Mouse (Mus musculus) ES-Bruce4 (cell line): ENCODE results near the gene Glyat. TPM values are rescaled to one million over a fixed set of nuclear protein-coding genes. Genes with fewer than 3 reads are reported as not detected.

Source experiments
- H3K27ac ChIP-seq: 2 replicates; pipeline ENCODE4 v1.5.1; 2012; ENCODE audit warnings: low read length, inconsistent platforms; ENCODE audit not compliant: insufficient read depth
- H3K27me3 ChIP-seq: 2 replicates; pipeline ENCODE4 v1.6.1; 2012; ENCODE audit warnings: mild to moderate bottlenecking, low read length, inconsistent platforms; ENCODE audit not compliant: control insufficient read depth, poor library complexity, insufficient read depth, severe bottlenecking
- H3K36me3 ChIP-seq: 2 replicates; pipeline ENCODE4 v1.6.1; 2012; ENCODE audit warnings: inconsistent platforms, mild to moderate bottlenecking, low read length, moderate library complexity; ENCODE audit not compliant: control insufficient read depth, poor library complexity, insufficient read depth, severe bottlenecking
- H3K4me1 ChIP-seq: one replicate; pipeline ENCODE4 v1.8.1; 2011; ENCODE audit warnings: low read length; ENCODE audit not compliant: control insufficient read depth, insufficient read depth
- H3K4me3 ChIP-seq: 2 replicates; pipeline ENCODE4 v1.5.1; 2011; ENCODE audit warnings: low read depth, mild to moderate bottlenecking, low read length
- H3K9ac ChIP-seq: 2 replicates; pipeline ENCODE4 v1.6.1; 2012; ENCODE audit warnings: low read depth, mild to moderate bottlenecking, inconsistent platforms; ENCODE audit not compliant: poor library complexity, severe bottlenecking
- H3K9me3 ChIP-seq: replicated peaks from 2 replicates; pipeline ENCODE4 v1.6.1; 2012; ENCODE audit warnings: mild to moderate bottlenecking, low read length, inconsistent platforms; ENCODE audit not compliant: control insufficient read depth, poor library complexity, insufficient read depth, severe bottlenecking
- CTCF ChIP-seq: IDR thresholded peaks from one replicate; pipeline ENCODE4 v1.8.1; 2011; ENCODE audit warnings: low read depth, low read length
- EP300 ChIP-seq: IDR thresholded peaks from 2 replicates; pipeline ENCODE4 v1.6.1; 2011; ENCODE audit warnings: low read depth, low read length; ENCODE audit not compliant: insufficient read depth
- POLR2A ChIP-seq: IDR thresholded peaks from one replicate; pipeline ENCODE4 v1.8.1; 2011; ENCODE audit warnings: low read length; ENCODE audit not compliant: insufficient read depth
- polyA plus RNA-seq: library from polyadenylated mRNA; stranded (reverse); fragments of >200 nt; gene quantifications from 2 replicates; pipeline ENCODE4 v1.2.4, GENCODE M21; 2011; ENCODE audit warnings: low read depth; ENCODE audit not compliant: missing spikeins, insufficient read depth, insufficient read length

Gene Glyat
- polyA plus RNA-seq, 1 experiment, result not detected

- no peaks in the 10 kb centered on the region for H3K9me3 ChIP-seq
- no peak overlapping the region for H3K4me3 ChIP-seq
- H3K36me3 ChIP-seq, result no peaks in the 10 kb centered on the region
- TF ChIP-seq CTCF (no peak), EP300 (no peak), POLR2A (no peak)
- H3K27me3 ChIP-seq, result no peaks in the 10 kb centered on the region; the same call in 1 of the 2 replicates
- no peaks in the 10 kb centered on the region for H3K4me1 ChIP-seq
- H3K27ac ChIP-seq, result no peak overlapping the region
- no peak overlapping the region for H3K9ac ChIP-seq
Measured at GRCm38 (mm10) chr19:12597073-12597405, 36.1 kb upstream of the Glyat start.

GRCm38 (mm10) chr19:12598674-12599073 is 34.4 kb upstream of the Glyat start:
- no peak for TF ChIP-seq CTCF
- TF ChIP-seq POLR2A, result no peak
- TF ChIP-seq EP300, result no peak

GRCm38 (mm10) chr19:12599674-12600073 is 33.4 kb upstream of the Glyat start, which contains the start of gene Gm4952:
Gene Gm4952, plus strand, starts transcription at chr19:12599974.
- H3K4me3 ChIP-seq, result no peak within 1 kb of the TSS
- no peak for TF ChIP-seq EP300
- TF ChIP-seq CTCF, result no peak
- TF ChIP-seq POLR2A, result no peak
- no peak within 1 kb of the TSS for H3K9ac ChIP-seq
- H3K4me1 ChIP-seq, result no peaks in the 10 kb centered on the region
- H3K27ac ChIP-seq, result no peak within 1 kb of the TSS
- no peaks in the 10 kb centered on the region; the same call in 1 of the 2 replicates for H3K27me3 ChIP-seq
- H3K36me3 ChIP-seq, result no peaks in the 10 kb centered on the region
- H3K9me3 ChIP-seq, result no peaks in the 10 kb centered on the region

More at GRCm38 (mm10) chr19:12598674-12599073, 34.4 kb upstream of the Glyat start:
- Histone ChIP-seq H3K4me3 (no peak overlapping the region), H3K27ac (no peak overlapping the region), H3K9ac (no peak overlapping the region), H3K27me3 (no peaks in the 10 kb centered on the region; the same call in 1 of the 2 replicates), H3K4me1 (no peaks in the 10 kb centered on the region), H3K9me3 (no peaks in the 10 kb centered on the region), H3K36me3 (no peaks in the 10 kb centered on the region)

- Histone ChIP-seq H3K9ac (no peak overlapping the region), H3K4me3 (no peak overlapping the region), H3K9me3 (no peaks in the 10 kb centered on the region), H3K27ac (no peak overlapping the region), H3K36me3 (no peaks in the 10 kb centered on the region), H3K27me3 (no peaks in the 10 kb centered on the region; the same call in 1 of the 2 replicates), H3K4me1 (no peaks in the 10 kb centered on the region)
- TF ChIP-seq CTCF (no peak), EP300 (no peak), POLR2A (no peak)
Measured at GRCm38 (mm10) chr19:12600684-12601480, 32.2 kb upstream of the Glyat start.

GRCm38 (mm10) chr19:12608336-12608735 is 24.8 kb upstream of the Glyat start:
- TF ChIP-seq CTCF (no peak), EP300 (no peak), POLR2A (no peak)
- H3K27me3 ChIP-seq, result no peaks in the 10 kb centered on the region
- no peak overlapping the region for H3K27ac ChIP-seq
- H3K4me3 ChIP-seq, result no peak overlapping the region
- H3K4me1 ChIP-seq, result no peaks in the 10 kb centered on the region
- no peaks in the 10 kb centered on the region for H3K36me3 ChIP-seq
- H3K9ac ChIP-seq, result no peak overlapping the region
- H3K9me3 ChIP-seq, result no peaks in the 10 kb centered on the region

- no peaks in the 10 kb centered on the region for H3K9me3 ChIP-seq
- no peaks in the 10 kb centered on the region for H3K36me3 ChIP-seq
- no peak overlapping the region for H3K27ac ChIP-seq
- H3K9ac ChIP-seq, result no peak overlapping the region
- H3K4me1 ChIP-seq, result no peaks in the 10 kb centered on the region
- no peaks in the 10 kb centered on the region for H3K27me3 ChIP-seq
- H3K4me3 ChIP-seq, result no peak overlapping the region
- no peak for TF ChIP-seq CTCF
- TF ChIP-seq POLR2A, result no peak
- no peak for TF ChIP-seq EP300
Measured at GRCm38 (mm10) chr19:12613646-12614045, 19.5 kb upstream of the Glyat start.
